Mouse (Mus musculus): Measurements from ENCODE around the gene Lrp1.

GRCm38 (mm10) chr10:127599252-127599651, 21.7 kb downstream of the Lrp1 start:
- TF ChIP-seq CTCF (conservative IDR thresholded peaks at IDR 0.05; ENCODE audit: low read length): no peak
- no peak for TF ChIP-seq NANOG (IDR thresholded peaks at IDR 0.05; ENCODE audit: borderline replicate concordance, low read length)
- no peak for TF ChIP-seq POU5F1 (IDR thresholded peaks at IDR 0.05; ENCODE audit: borderline replicate concordance, low read length)

All from E14TG2a.4 (cell line).